Mouse (Mus musculus) E14TG2a.4 (cell line): ENCODE measurements around the gene Mgarp.

Experiments
- H3K27me3 ChIP-seq: 2 replicates; pipeline ENCODE4 v1.6.1; 2014; ENCODE audit warnings: low read length, control low read depth; ENCODE audit not compliant: insufficient read depth
- H3K36me3 ChIP-seq: 2 replicates; pipeline ENCODE4 v1.6.1; 2014; ENCODE audit warnings: low read length, control low read depth; ENCODE audit not compliant: insufficient read depth
- H3K4me1 ChIP-seq: replicated peaks from 2 replicates; pipeline ENCODE4 v1.6.1; 2014; ENCODE audit warnings: low read depth, low read length, control low read depth
- H3K4me3 ChIP-seq: replicated peaks from 2 replicates; pipeline ENCODE4 v1.5.1; 2014; ENCODE audit warnings: mild to moderate bottlenecking, low read length
- H3K9me3 ChIP-seq: 2 replicates; pipeline ENCODE4 v1.6.1; 2014; ENCODE audit warnings: low read length, control low read depth
- CTCF ChIP-seq: conservative IDR thresholded peaks from 2 replicates; pipeline ENCODE4 v1.5.1; 2014; ENCODE audit warnings: low read length
- NANOG ChIP-seq: IDR thresholded peaks from 2 replicates; pipeline ENCODE4 v1.6.1; 2014; ENCODE audit warnings: borderline replicate concordance, low read length, mixed read lengths
- POU5F1 ChIP-seq: IDR thresholded peaks from 2 replicates; pipeline ENCODE4 v1.6.1; 2014; ENCODE audit warnings: low read length, borderline replicate concordance

Mgarp gene

DNA sequence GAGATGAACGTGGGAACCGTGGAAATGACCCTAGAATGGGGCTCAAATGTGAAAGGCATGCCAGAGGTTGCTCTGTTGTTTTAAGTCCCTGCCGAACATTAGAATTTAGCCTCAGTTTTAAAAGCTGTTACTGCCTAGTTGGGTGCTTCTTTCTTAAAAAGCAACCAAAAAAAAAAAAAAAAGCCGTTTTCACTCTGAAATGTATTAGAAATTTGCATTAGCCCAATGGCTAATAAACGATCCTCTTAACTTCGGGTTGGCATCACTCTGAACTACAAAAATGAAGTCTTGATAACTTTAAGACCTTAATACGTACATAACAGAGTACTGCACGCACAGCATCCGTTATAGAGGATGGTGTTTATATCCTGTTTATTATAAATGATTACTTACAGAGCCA lies 54.4 kb downstream of the Mgarp start:
- TF ChIP-seq POU5F1 (no peak), NANOG (no peak), CTCF (no peak)
- Histone ChIP-seq H3K4me3 (peak overlapping the region; percentile 97), H3K36me3 (no peaks in the 10 kb centered on the region), H3K9me3 (no peaks in the 10 kb centered on the region), H3K27me3 (peaks cover 39% of the 10 kb centered on the region), H3K4me1 (peaks cover 15% of the 10 kb centered on the region)

- TF ChIP-seq POU5F1 (no peak), CTCF (no peak), NANOG (no peak)
- Histone ChIP-seq H3K27me3 (peaks cover 39% of the 10 kb centered on the region), H3K4me1 (peaks cover 15% of the 10 kb centered on the region), H3K36me3 (no peaks in the 10 kb centered on the region), H3K4me3 (peak overlapping the region; percentile 97), H3K9me3 (no peaks in the 10 kb centered on the region)
Observed at GRCm38 (mm10) chr3:51341268-51342081, 55.1 kb downstream of the Mgarp start.

GRCm38 (mm10) chr3:51340552-51341267 lies 55.8 kb downstream of the Mgarp start, which contains the start of gene Elf2:
Gene Elf2 (minus strand): TSS chr3:51340663.
- Histone ChIP-seq H3K27me3 (peaks cover 39% of the 10 kb centered on the region), H3K9me3 (no peaks in the 10 kb centered on the region), H3K4me3 (peak within 1 kb of the TSS; percentile 97), H3K36me3 (no peaks in the 10 kb centered on the region), H3K4me1 (peaks cover 15% of the 10 kb centered on the region)
- no peak for TF ChIP-seq CTCF
- TF ChIP-seq POU5F1 = no peak
- TF ChIP-seq NANOG = no peak

- Histone ChIP-seq H3K36me3 (no peaks in the 10 kb centered on the region), H3K9me3 (no peaks in the 10 kb centered on the region), H3K4me1 (peaks cover 21% of the 10 kb centered on the region), H3K4me3 (peak overlapping the region; percentile 97), H3K27me3 (peaks cover 42% of the 10 kb centered on the region)
- TF ChIP-seq CTCF (no peak), POU5F1 (no peak), NANOG (no peak)
Observed at GRCm38 (mm10) chr3:51339734-51340551, 56.6 kb downstream of the Mgarp start.

GRCm38 (mm10) chr3:51339378-51339733 lies 57.2 kb downstream of the Mgarp start:
- Histone ChIP-seq H3K4me1 (peaks cover 25% of the 10 kb centered on the region), H3K4me3 (peak overlapping the region; percentile 97), H3K27me3 (peaks cover 42% of the 10 kb centered on the region)

More at GRCm38 (mm10) chr3:51339378-51339733, 57.2 kb downstream of the Mgarp start:
- Histone ChIP-seq H3K9me3 (no peaks in the 10 kb centered on the region), H3K36me3 (no peaks in the 10 kb centered on the region)
- TF ChIP-seq NANOG = no peak
- no peak for TF ChIP-seq CTCF
- TF ChIP-seq POU5F1 = no peak
